In the genomic region with DNA sequence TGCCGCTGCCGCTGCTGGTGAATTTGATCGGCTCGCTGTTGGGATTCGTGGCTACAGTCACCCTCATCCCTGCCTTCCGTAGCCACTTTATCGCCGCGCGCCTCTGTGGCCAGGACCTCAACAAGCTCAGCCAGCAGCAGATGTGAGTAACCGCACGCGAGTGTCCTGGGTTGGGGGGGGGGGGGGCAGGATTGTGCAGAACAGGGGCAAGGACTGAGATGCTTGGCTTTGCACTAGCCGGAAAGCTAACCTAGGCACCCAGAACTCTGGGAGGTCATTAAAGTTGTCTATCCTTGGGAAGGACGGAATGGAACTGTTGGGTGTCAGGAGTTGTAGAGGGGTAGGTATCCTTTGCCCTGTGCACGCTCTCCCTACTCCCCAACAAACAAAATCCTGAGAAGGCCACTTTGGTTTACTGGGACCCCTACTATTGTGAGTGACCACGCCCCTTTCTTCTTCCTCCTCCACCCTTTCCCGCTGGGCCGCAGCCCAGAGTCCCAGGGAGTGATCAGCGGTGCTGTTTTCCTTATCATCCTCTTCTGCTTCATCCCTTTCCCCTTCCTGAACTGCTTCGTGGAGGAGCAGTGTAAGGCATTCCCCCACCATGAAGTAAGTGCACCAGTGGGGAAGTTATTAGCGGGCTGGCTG, we compare ENCODE assay signal across 2 mouse cellular contexts.
TF ChIP-seq lines count a peak whose summit lies in the region.

No protein-coding gene starts in this region.

TF ChIP-seq in C2C12, 6 proteins besides CTCF, POLR2A, EP300 and RAD21:
- TF ChIP-seq MYOG (IDR thresholded peaks at IDR 0.05; ENCODE audit: control insufficient read depth, extremely low read depth, insufficient read length) = no peak
- no peak for TF ChIP-seq MYOD1 (IDR thresholded peaks at IDR 0.05; ENCODE audit: control insufficient read depth, insufficient read length, low read depth)
- TF ChIP-seq CEBPB (IDR thresholded peaks at IDR 0.05; ENCODE audit: low read depth) = no peak
- no peak for TF ChIP-seq USF1 (IDR thresholded peaks at IDR 0.05; ENCODE audit: low read depth)
- no peak for TF ChIP-seq FOSL1 (IDR thresholded peaks at IDR 0.05; ENCODE audit: insufficient read depth, low read length, poor library complexity, severe bottlenecking)
- no peak for TF ChIP-seq MAX (IDR thresholded peaks at IDR 0.05)

TF ChIP-seq in MEL, 35 proteins besides CTCF, POLR2A, EP300 and RAD21:
- TF ChIP-seq E2F4 (IDR thresholded peaks at IDR 0.05; ENCODE audit: borderline replicate concordance, low read depth, low read length) (0 out of 2 replicates have a peak, but pooled peaks have one; percentile 15), NELFE (IDR thresholded peaks at IDR 0.05; ENCODE audit: low read depth, low read length) (0 out of 2 replicates have a peak, but pooled peaks have one; percentile 1), MYC (IDR thresholded peaks at IDR 0.05; ENCODE audit: low read depth, low read length) (0 out of 2 replicates have a peak, but pooled peaks have one; percentile 20), CHD1 (IDR thresholded peaks at IDR 0.05; ENCODE audit: low read depth, low read length) (no peak)
